Mouse (Mus musculus): ENCODE measurements around the gene Olfr140.

The Olfr140 gene

GRCm38 (mm10) chr2:90063494-90063893, at the start of gene Olfr140:
TSS of gene Olfr140 (minus strand) at chr2:90063594.
- no peak for DNase-seq (ENCODE audit: low spot score)

GRCm38 (mm10) chr2:90070065-90070464, 6.7 kb upstream of the Olfr140 start:
- DNase-seq (ENCODE audit: low spot score) = no peak

GRCm38 (mm10) chr2:90035037-90035436, 28.4 kb downstream of the Olfr140 start, which contains the start of gene Olfr1265:
TSS of gene Olfr1265 (plus strand) at chr2:90035337.
- DNase-seq (ENCODE audit: low spot score) = no peak

- DNase-seq (ENCODE audit: low spot score) = no peak
These were observed 37.9 kb downstream of the Olfr140 start, which contains the start of gene Olfr1264 for GRCm38 (mm10) chr2:90025477-90025876. TSS of gene Olfr1264 (minus strand) at chr2:90025577.

GRCm38 (mm10) chr2:90011831-90012230, 51.6 kb downstream of the Olfr140 start, which contains the start of gene Olfr1263:
TSS of gene Olfr1263 (plus strand) at chr2:90012131.
- DNase-seq (ENCODE audit: low spot score) = no peak

- no peak for DNase-seq (ENCODE audit: low spot score)
These were observed 63.5 kb downstream of the Olfr140 start, which contains the start of gene Olfr1262 for GRCm38 (mm10) chr2:89999845-90000244. TSS of gene Olfr1262 (plus strand) at chr2:90000145.

All from yolk sac, embryonic 10.5 days (tissue).